Mouse (Mus musculus) cortical plate, adult 2 months (tissue): ENCODE results near the gene Chd1.

Experiments
- CTCF ChIP-seq: fragments of 200-500 bp; IDR thresholded peaks from 2 replicates; pipeline ENCODE4 v1.5.1; 2011; ENCODE audit warnings: mild to moderate bottlenecking, control low read depth, low read length; ENCODE audit not compliant: insufficient read depth; ENCODE audit errors: extremely low read depth
- POLR2A ChIP-seq: fragments of 200-500 bp; IDR thresholded peaks from 2 replicates; pipeline ENCODE4 v1.6.1; 2011; ENCODE audit warnings: mild to moderate bottlenecking, low read length, control low read depth; ENCODE audit not compliant: insufficient read depth; ENCODE audit errors: extremely low read depth

- TF ChIP-seq CTCF = no peak
- no peak for TF ChIP-seq POLR2A
Observed at GRCm38 (mm10) chr17:15690304-15690703, 14.5 kb upstream of the Chd1 start.
